Mouse (Mus musculus): ENCODE data around the gene Pnisr. TPM values are rescaled to one million over a fixed set of nuclear protein-coding genes. Genes with fewer than 3 reads are reported as not detected.

The Pnisr gene
- polyA plus RNA-seq (2015; fragmentation: Nextera tagmentation; extraction: Ambion mirVana), result 97.4 and 117 TPM in 2 replicates

DNA sequence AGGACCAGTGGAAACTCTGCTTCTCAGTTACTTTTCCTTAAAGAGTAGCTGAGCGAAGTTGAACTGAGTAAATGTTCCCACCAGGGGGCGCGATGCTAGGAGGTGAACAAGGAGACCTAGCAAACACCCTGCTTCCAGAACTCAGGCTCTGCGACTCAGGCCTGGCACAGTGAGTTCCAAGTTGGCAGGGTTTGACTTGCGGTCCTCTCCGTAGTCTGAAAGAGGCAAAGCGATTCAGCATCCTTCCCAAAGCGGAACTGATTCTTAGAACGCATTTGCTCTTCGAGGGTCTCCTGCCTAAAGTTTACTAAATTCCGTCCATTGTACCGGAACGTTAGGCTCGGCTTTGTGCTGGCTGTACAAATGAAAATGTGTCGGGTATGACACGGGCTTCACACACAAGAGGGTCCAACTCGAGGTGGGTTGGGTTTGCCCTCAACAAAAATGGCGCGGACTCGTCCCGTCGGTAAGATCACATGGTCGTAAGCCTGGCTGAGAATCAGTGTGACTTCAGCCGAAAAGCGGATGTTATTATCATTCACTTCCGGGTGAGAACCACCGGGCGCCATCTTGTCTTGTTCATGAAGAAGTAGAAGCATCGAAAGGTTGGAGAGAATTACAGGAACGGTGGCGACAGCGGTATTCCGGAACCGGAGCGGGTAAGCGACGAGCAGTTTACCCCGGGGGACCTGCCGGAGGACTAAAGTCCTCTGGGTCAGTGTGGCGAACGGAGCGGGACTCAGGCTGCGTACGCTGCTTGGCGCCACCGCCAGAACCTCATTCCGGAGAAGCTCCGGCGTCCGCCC, at the start of gene Pnisr:
Gene Pnisr (plus strand): TSS at position 103 of the 806 bp plus-strand sequence.
- Histone ChIP-seq H3K4me2 (ENCODE audit: low read length) (peak within 1 kb of the TSS; percentile 60), H3K27ac (peak within 1 kb of the TSS; percentile 100), H3K9ac (ENCODE audit: low read depth, low read length) (peak within 1 kb of the TSS; percentile 95), H3K4me1 (replicated peaks; ENCODE audit: insufficient read depth, low read length) (no peaks in the 10 kb centered on the region), H3K27me3 (ENCODE audit: insufficient read depth, low read length) (no peaks in the 10 kb centered on the region), H3K36me3 (ENCODE audit: insufficient read depth, low read length) (no peaks in the 10 kb centered on the region), H3K4me3 (replicated peaks; ENCODE audit: low read depth, low read length) (peak within 1 kb of the TSS; percentile 97), H3K9me3 (replicated peaks; ENCODE audit: low read length) (no peaks in the 10 kb centered on the region)
- WGBS, result under 1% methylated on average over 50 of the region's 50 CpGs
- peak; percentile 93 for TF ChIP-seq CTCF (IDR thresholded peaks at IDR 0.05; ENCODE audit: low read depth)
- DNase-seq (ENCODE audit: low spot score), result peak; percentile 99
- peak; percentile 98 for ATAC-seq (replicated peaks; ENCODE audit: low FRiP score, low read depth)

DNA sequence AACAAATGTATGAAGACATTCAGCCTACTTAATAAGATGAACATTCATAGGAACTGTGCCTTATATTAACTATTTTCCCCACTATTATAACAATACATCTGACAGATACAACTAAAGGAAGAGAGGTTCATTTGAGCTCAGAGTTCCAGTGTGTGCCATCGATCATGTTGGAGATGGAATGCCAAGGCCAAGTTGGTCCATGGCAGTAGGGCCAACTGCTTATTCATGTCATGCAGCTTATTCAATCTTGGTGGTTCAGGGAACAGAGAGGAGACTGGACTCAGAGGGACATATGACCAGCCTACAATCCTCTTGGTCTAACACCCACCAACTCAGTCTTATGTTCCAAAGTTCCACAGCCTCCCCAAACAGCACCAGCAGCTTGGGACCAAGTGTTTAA, 46.4 kb upstream of the Pnisr start:
- no peaks in the 10 kb centered on the region for H3K9me3 ChIP-seq (replicated peaks; ENCODE audit: low read length)
- DNase-seq (ENCODE audit: low spot score), result no peak
- no peaks in the 10 kb centered on the region for H3K4me1 ChIP-seq (replicated peaks; ENCODE audit: insufficient read depth, low read length)
- no peak overlapping the region for H3K27ac ChIP-seq
- H3K9ac ChIP-seq (ENCODE audit: low read depth, low read length), result no peak overlapping the region
- no peak for ATAC-seq (replicated peaks; ENCODE audit: low FRiP score, low read depth)
- no peak overlapping the region for H3K4me2 ChIP-seq (ENCODE audit: low read length)
- H3K4me3 ChIP-seq (replicated peaks; ENCODE audit: low read depth, low read length), result no peak overlapping the region
- WGBS, result 96% methylated on average over 1 of the region's 1 CpGs
- TF ChIP-seq CTCF (IDR thresholded peaks at IDR 0.05; ENCODE audit: low read depth), result no peak
- H3K27me3 ChIP-seq (ENCODE audit: insufficient read depth, low read length), result no peaks in the 10 kb centered on the region
- peaks cover 35% of the 10 kb centered on the region for H3K36me3 ChIP-seq (ENCODE audit: insufficient read depth, low read length)

DNA sequence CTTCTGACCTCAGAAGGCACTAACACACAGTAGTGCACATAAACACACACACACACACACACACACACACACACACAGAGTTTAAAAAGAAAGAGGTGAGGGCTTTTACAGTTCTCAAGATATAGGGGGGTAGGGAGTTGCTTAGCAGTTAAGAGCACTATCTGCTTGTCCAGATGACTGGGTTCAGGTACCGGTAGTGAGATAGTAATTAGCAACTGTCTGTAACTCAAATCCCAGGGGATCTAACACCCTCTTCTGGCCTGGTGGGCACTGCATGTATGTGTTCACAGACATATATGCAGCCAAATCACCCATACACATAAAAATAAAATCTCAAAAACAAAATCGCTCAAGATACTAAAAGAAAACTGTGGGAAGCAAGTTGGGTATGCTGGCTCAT, 45.8 kb upstream of the Pnisr start:
- DNase-seq (ENCODE audit: low spot score) (no peak), ATAC-seq (replicated peaks; ENCODE audit: low FRiP score, low read depth) (no peak)
- Histone ChIP-seq H3K27ac (no peak overlapping the region), H3K4me2 (ENCODE audit: low read length) (no peak overlapping the region), H3K9me3 (replicated peaks; ENCODE audit: low read length) (no peaks in the 10 kb centered on the region), H3K27me3 (ENCODE audit: insufficient read depth, low read length) (no peaks in the 10 kb centered on the region), H3K9ac (ENCODE audit: low read depth, low read length) (no peak overlapping the region), H3K4me3 (replicated peaks; ENCODE audit: low read depth, low read length) (no peak overlapping the region), H3K4me1 (replicated peaks; ENCODE audit: insufficient read depth, low read length) (no peaks in the 10 kb centered on the region), H3K36me3 (ENCODE audit: insufficient read depth, low read length) (peaks cover 35% of the 10 kb centered on the region)
- TF ChIP-seq CTCF (IDR thresholded peaks at IDR 0.05; ENCODE audit: low read depth), result no peak
- WGBS, result 93% methylated on average over 2 of the region's 2 CpGs

DNA sequence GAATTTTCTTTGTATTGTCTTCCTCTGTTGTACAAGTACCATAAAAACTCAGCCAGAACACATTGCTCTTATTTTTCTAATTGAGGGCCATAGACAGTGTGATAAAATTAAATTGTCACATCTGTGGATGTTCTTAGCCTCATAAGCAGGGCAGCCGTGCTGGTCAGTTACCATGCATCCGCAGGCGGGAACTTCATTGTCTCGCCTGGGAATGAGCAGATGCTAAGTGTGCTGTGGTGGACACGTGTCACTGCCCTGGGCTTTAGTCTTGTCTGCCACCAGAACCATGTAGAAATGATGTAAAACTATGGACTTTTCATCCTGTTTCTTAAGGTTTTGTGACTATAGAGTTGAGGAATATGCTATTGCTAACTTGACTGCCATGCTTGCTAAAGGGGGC, 40.2 kb upstream of the Pnisr start:
- no peaks in the 10 kb centered on the region for H3K27me3 ChIP-seq (ENCODE audit: insufficient read depth, low read length)
- no peak overlapping the region for H3K27ac ChIP-seq
- no peaks in the 10 kb centered on the region for H3K4me1 ChIP-seq (replicated peaks; ENCODE audit: insufficient read depth, low read length)
- peaks cover 25% of the 10 kb centered on the region for H3K36me3 ChIP-seq (ENCODE audit: insufficient read depth, low read length)
- H3K4me2 ChIP-seq (ENCODE audit: low read length), result no peak overlapping the region
- H3K9ac ChIP-seq (ENCODE audit: low read depth, low read length), result no peak overlapping the region
- ATAC-seq (replicated peaks; ENCODE audit: low FRiP score, low read depth) (no peak), DNase-seq (ENCODE audit: low spot score) (no peak)
- 81% methylated on average over 5 of the region's 5 CpGs for WGBS
- H3K9me3 ChIP-seq (replicated peaks; ENCODE audit: low read length), result no peaks in the 10 kb centered on the region
- no peak for TF ChIP-seq CTCF (IDR thresholded peaks at IDR 0.05; ENCODE audit: low read depth)
- H3K4me3 ChIP-seq (replicated peaks; ENCODE audit: low read depth, low read length), result no peak overlapping the region

DNA sequence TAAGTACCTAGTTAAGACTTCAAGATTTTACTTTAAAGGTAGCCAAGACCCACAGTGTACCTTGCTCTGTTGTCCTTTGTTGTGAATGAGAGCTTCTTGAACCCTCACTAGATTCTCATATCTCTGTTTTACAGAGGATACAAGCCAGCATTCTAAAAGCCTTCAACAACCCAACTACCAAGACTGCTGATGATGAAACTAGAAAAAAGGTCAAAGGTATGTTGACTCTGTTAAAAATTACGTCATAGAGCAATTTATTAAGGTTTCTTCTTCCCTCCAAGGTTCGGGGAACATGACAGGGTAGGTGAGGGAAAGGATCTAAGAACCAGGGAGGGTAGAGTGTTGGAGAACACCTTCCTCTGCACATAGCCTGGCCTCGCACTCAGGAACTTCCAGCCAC, 36.8 kb upstream of the Pnisr start:
- WGBS, result 93% methylated on average over 3 of the region's 3 CpGs
- no peak for ATAC-seq (replicated peaks; ENCODE audit: low FRiP score, low read depth)

DNA sequence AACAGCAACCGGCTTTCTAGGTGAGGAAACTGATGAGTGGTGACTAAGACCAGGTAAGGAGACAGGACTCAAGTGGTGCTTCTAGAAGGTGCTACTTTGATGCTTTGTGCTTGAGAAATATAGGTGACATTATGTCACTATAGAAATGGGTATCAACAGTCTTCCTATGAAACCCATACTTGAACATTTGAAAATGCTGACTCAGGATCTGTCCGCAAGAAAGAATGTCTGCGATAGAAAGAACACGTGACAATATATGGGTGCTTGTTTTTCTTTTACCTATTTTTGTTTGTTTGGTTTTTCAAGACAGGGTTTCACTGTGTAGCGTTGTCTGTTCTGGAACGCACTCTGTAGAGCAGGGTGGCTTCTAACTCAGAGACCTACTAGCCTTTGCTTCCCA, 34.7 kb upstream of the Pnisr start:
- ATAC-seq (replicated peaks; ENCODE audit: low FRiP score, low read depth), result no peak
- 94% methylated on average over 6 of the region's 6 CpGs for WGBS
- no peak overlapping the region for H3K27ac ChIP-seq
- no peaks in the 10 kb centered on the region for H3K27me3 ChIP-seq (ENCODE audit: insufficient read depth, low read length)
- H3K4me2 ChIP-seq (ENCODE audit: low read length), result no peak overlapping the region
- H3K9me3 ChIP-seq (replicated peaks; ENCODE audit: low read length), result no peaks in the 10 kb centered on the region
- peaks cover 24% of the 10 kb centered on the region for H3K36me3 ChIP-seq (ENCODE audit: insufficient read depth, low read length)
- no peak overlapping the region for H3K9ac ChIP-seq (ENCODE audit: low read depth, low read length)
- H3K4me3 ChIP-seq (replicated peaks; ENCODE audit: low read depth, low read length), result no peak overlapping the region
- H3K4me1 ChIP-seq (replicated peaks; ENCODE audit: insufficient read depth, low read length), result no peaks in the 10 kb centered on the region
- DNase-seq (ENCODE audit: low spot score), result no peak
- no peak for TF ChIP-seq CTCF (IDR thresholded peaks at IDR 0.05; ENCODE audit: low read depth)

More for the DNA sequence above, 36.8 kb upstream of the Pnisr start:
- Histone ChIP-seq H3K27me3 (ENCODE audit: insufficient read depth, low read length) (no peaks in the 10 kb centered on the region), H3K36me3 (ENCODE audit: insufficient read depth, low read length) (peaks cover 18% of the 10 kb centered on the region), H3K4me2 (ENCODE audit: low read length) (no peak overlapping the region), H3K9me3 (replicated peaks; ENCODE audit: low read length) (no peaks in the 10 kb centered on the region), H3K9ac (ENCODE audit: low read depth, low read length) (no peak overlapping the region), H3K27ac (no peak overlapping the region), H3K4me1 (replicated peaks; ENCODE audit: insufficient read depth, low read length) (no peaks in the 10 kb centered on the region), H3K4me3 (replicated peaks; ENCODE audit: low read depth, low read length) (no peak overlapping the region)
- no peak for DNase-seq (ENCODE audit: low spot score)
- no peak for TF ChIP-seq CTCF (IDR thresholded peaks at IDR 0.05; ENCODE audit: low read depth)

Data from kidney, postnatal 0 days (tissue).